Mouse (Mus musculus): ENCODE results near the gene Caskin2.
"Not testable (repeated sequence)": the region's sequence is repeated elsewhere in the genome, so short reads cannot be mapped to it uniquely, and the experiment has no call there.

Caskin2 gene

GRCm38 (mm10) chr11:115813507-115814296 lies at the start of gene Caskin2:
Caskin2 (minus strand) TSS chr11:115813639.
- peak; percentile 96 for DNase-seq (ENCODE audit: low spot score)

GRCm38 (mm10) chr11:115859143-115859945 lies 45.9 kb upstream of the Caskin2 start:
- DNase-seq (ENCODE audit: low spot score): peak; percentile 80

- no peak for DNase-seq (ENCODE audit: low spot score)
Measured at GRCm38 (mm10) chr11:115858354-115858753, 44.9 kb upstream of the Caskin2 start, which contains the start of gene Myo15b. Myo15b (plus strand) TSS chr11:115858406.

- DNase-seq (ENCODE audit: low spot score): no peak
Measured at GRCm38 (mm10) chr11:115857936-115858335, 44.5 kb upstream of the Caskin2 start.

GRCm38 (mm10) chr11:115857146-115857545 lies 43.7 kb upstream of the Caskin2 start:
- not testable (repeated sequence) for DNase-seq (ENCODE audit: low spot score)

- no peak for DNase-seq (ENCODE audit: low spot score)
Measured at GRCm38 (mm10) chr11:115854674-115855073, 41.2 kb upstream of the Caskin2 start.

GRCm38 (mm10) chr11:115845819-115846218 lies 32.4 kb upstream of the Caskin2 start:
- no peak for DNase-seq (ENCODE audit: low spot score)

- DNase-seq (ENCODE audit: low spot score): no peak
Measured at GRCm38 (mm10) chr11:115844240-115844639, 30.8 kb upstream of the Caskin2 start.

- DNase-seq (ENCODE audit: low spot score): no peak
Measured at GRCm38 (mm10) chr11:115843891-115844239, 30.4 kb upstream of the Caskin2 start.

- DNase-seq (ENCODE audit: low spot score): no peak
Measured at GRCm38 (mm10) chr11:115843141-115843890, 29.9 kb upstream of the Caskin2 start.

GRCm38 (mm10) chr11:115841961-115842550 lies 28.6 kb upstream of the Caskin2 start:
- peak; percentile 71 for DNase-seq (ENCODE audit: low spot score)

- DNase-seq (ENCODE audit: low spot score): no peak
Measured at GRCm38 (mm10) chr11:115841044-115841443, 27.6 kb upstream of the Caskin2 start.

- no peak for DNase-seq (ENCODE audit: low spot score)
Measured at GRCm38 (mm10) chr11:115839732-115840131, 26.3 kb upstream of the Caskin2 start.

- DNase-seq (ENCODE audit: low spot score): no peak
Measured at GRCm38 (mm10) chr11:115838895-115839311, 25.5 kb upstream of the Caskin2 start.

- no peak for DNase-seq (ENCODE audit: low spot score)
Measured at GRCm38 (mm10) chr11:115837606-115838345, 24.3 kb upstream of the Caskin2 start.

- no peak for DNase-seq (ENCODE audit: low spot score)
Measured at GRCm38 (mm10) chr11:115836656-115837395, 23.4 kb upstream of the Caskin2 start.

GRCm38 (mm10) chr11:115834033-115834432 lies 20.6 kb upstream of the Caskin2 start:
- no peak for DNase-seq (ENCODE audit: low spot score)

- no peak for DNase-seq (ENCODE audit: low spot score)
Measured at GRCm38 (mm10) chr11:115833021-115833513, 19.6 kb upstream of the Caskin2 start.

- DNase-seq (ENCODE audit: low spot score): no peak
Measured at GRCm38 (mm10) chr11:115832523-115832922, 19.1 kb upstream of the Caskin2 start.

GRCm38 (mm10) chr11:115832064-115832463 lies 18.6 kb upstream of the Caskin2 start:
- DNase-seq (ENCODE audit: low spot score): no peak
